Mouse (Mus musculus) intestine, embryonic 16.5 days (tissue): ENCODE measurements around the gene 4921504E06Rik. TPM values are rescaled to one million over a fixed set of nuclear protein-coding genes. Genes with fewer than 3 reads are reported as not detected.

ENCODE experiments used
- ATAC-seq: fragments of 200-750 bp; cut with Nextera tagmentation; 2 replicates; pipeline ENCODE4 v1.8.0; 2017; ENCODE audit warnings: moderate TSS enrichment, moderate library complexity
- H3K27ac ChIP-seq: fragments of 300-500 bp; sonication (generic); 2 replicates; pipeline ENCODE4 v1.5.1; 2014; ENCODE audit warnings: mild to moderate bottlenecking, low read length
- H3K27me3 ChIP-seq: fragments of 300-500 bp; sonication (generic); replicated peaks from 2 replicates; pipeline ENCODE4 v1.6.1; 2014; ENCODE audit warnings: low read length, control low read depth, mixed read lengths; ENCODE audit not compliant: control insufficient read depth, insufficient read depth
- H3K36me3 ChIP-seq: fragments of 300-500 bp; sonication (generic); 2 replicates; pipeline ENCODE4 v1.6.1; 2014; ENCODE audit warnings: low read length, control low read depth; ENCODE audit not compliant: control insufficient read depth, insufficient read depth
- H3K4me1 ChIP-seq: fragments of 300-500 bp; sonication (generic); 2 replicates; pipeline ENCODE4 v1.6.1; 2014; ENCODE audit warnings: low read length, control low read depth, mixed read lengths; ENCODE audit not compliant: control insufficient read depth, insufficient read depth
- H3K4me2 ChIP-seq: fragments of 300-500 bp; sonication (generic); 2 replicates; pipeline ENCODE4 v1.6.1; 2014; ENCODE audit warnings: low read depth, low read length, control low read depth
- H3K4me3 ChIP-seq: fragments of 300-500 bp; sonication (generic); 2 replicates; pipeline ENCODE4 v1.5.1; 2014; ENCODE audit warnings: mild to moderate bottlenecking, low read length
- H3K9ac ChIP-seq: fragments of 300-500 bp; sonication (generic); 2 replicates; pipeline ENCODE4 v1.6.1; 2014; ENCODE audit warnings: low read depth, low read length
- H3K9me3 ChIP-seq: fragments of 300-500 bp; sonication (generic); 2 replicates; pipeline ENCODE4 v1.6.1; 2016; ENCODE audit warnings: low read length, control low read depth; ENCODE audit not compliant: control insufficient read depth
- WGBS: fragments of 180-500 bp; shearing (Covaris S2); extraction: QIAGEN DNeasy Blood & Tissue Kit; methylation state at CpG from one replicate; pipeline ENCODE4 v1.1.7; 2014; 5-methylcytosine and 5-hydroxymethylcytosine counted together
- polyA plus RNA-seq: library from polyadenylated mRNA; unstranded; fragments of >200 nt; fragmentation: Nextera tagmentation; extraction: Ambion mirVana; gene quantifications from 2 replicates; pipeline ENCODE4 v1.2.1, GENCODE M21; 2015

The 4921504E06Rik gene
- polyA plus RNA-seq, 1 experiment from 2014 or later: not detected

- H3K4me1 ChIP-seq: no peaks in the 10 kb centered on the region
- H3K36me3 ChIP-seq: no peaks in the 10 kb centered on the region
- H3K9me3 ChIP-seq: no peaks in the 10 kb centered on the region
- WGBS: 20% methylated on average over 19 of the region's 19 CpGs
- no peak overlapping the region for H3K27ac ChIP-seq
- no peaks in the 10 kb centered on the region for H3K27me3 ChIP-seq
- peak; percentile 53; the same call in 1 of the 2 replicates for ATAC-seq
- no peak overlapping the region for H3K9ac ChIP-seq
- peak overlapping the region; percentile 47 for H3K4me2 ChIP-seq
- H3K4me3 ChIP-seq: peak overlapping the region; percentile 25
Measured at GRCm38 (mm10) chr2:19414222-19414965, 139.3 kb downstream of the 4921504E06Rik start.

Other genes with a start within 250 kb of the 4921504E06Rik start
- 21.4 and 22.1 TPM in 2 replicates for gene Msrb2, start 182.5 kb downstream of the 4921504E06Rik start, polyA plus RNA-seq
- 9.1 and 11.2 TPM in 2 replicates for gene Ptf1a, start 108.3 kb downstream of the 4921504E06Rik start, polyA plus RNA-seq
- 0.45 and 0.75 TPM in 2 replicates for gene Otud1, start 103.8 kb upstream of the 4921504E06Rik start, polyA plus RNA-seq